Mouse (Mus musculus): ENCODE measurements around the gene Mcl1.

GRCm38 (mm10) chr3:95689940-95690339 is 31.4 kb downstream of the Mcl1 start:
- TF ChIP-seq CTCF (conservative IDR thresholded peaks at IDR 0.05; ENCODE audit: insufficient read depth, insufficient read length, low read depth, low read length) (no peak), POLR2A (IDR thresholded peaks at IDR 0.05; ENCODE audit: low read depth, low read length) (no peak)
